ENCODE assay signal across 7 mouse cellular contexts in the genomic region with DNA sequence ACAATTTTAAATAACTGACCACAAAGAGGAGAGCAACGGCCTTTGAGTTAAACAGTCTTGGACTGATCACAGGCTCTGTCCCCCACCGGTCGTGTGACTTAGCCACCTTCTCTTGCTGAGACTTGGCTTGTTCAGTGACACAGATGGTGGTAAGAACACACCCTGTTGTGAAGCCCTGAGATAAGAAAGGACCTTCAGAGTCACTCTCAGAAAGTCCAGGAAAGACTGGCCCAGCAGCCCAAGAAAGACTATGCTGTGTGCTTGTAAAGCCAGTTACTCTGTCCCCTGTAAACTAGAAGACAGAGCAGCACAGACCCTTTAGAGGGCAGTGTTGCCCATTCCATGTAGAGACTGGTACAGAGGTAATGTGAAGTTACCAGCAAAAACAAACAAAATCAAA. TPM values are rescaled to one million over a fixed set of nuclear protein-coding genes. Genes with fewer than 3 reads are reported as not detected.
DNase-seq lines count a peak whose midpoint lies in the region; ATAC-seq and TF ChIP-seq lines count a peak whose summit lies in the region.

No protein-coding gene starts in this region.

- H3K36me3 ChIP-seq in lung, embryonic 14.5 days (ENCODE audit: insufficient read depth) = no peaks in the 10 kb centered on the region
- no peaks in the 10 kb centered on the region for H3K36me3 ChIP-seq in hindbrain, embryonic 10.5 days
- no peaks in the 10 kb centered on the region for H3K36me3 ChIP-seq in liver, embryonic 13.5 days
- H3K36me3 ChIP-seq in stomach, embryonic 15.5 days = no peaks in the 10 kb centered on the region

- no peak overlapping the region for H3K27ac ChIP-seq in lung, embryonic 14.5 days (ENCODE audit: low read depth)
- H3K27ac ChIP-seq in hindbrain, embryonic 10.5 days = no peak overlapping the region
- peak overlapping the region; percentile 98 for H3K27ac ChIP-seq in liver, embryonic 13.5 days
- no peak overlapping the region for H3K27ac ChIP-seq in stomach, embryonic 15.5 days

- WGBS in lung, embryonic 14.5 days = 51% methylated on average over 3 of the region's 3 CpGs
- 80% methylated on average over 3 of the region's 3 CpGs for WGBS in lung, adult 2 months
- 56% methylated on average over 3 of the region's 3 CpGs for WGBS in hindbrain, embryonic 10.5 days
- WGBS in liver, embryonic 13.5 days (ENCODE audit: insufficient replicate concordance) = 12% methylated on average over 3 of the region's 3 CpGs
- WGBS in stomach, embryonic 15.5 days = 57% methylated on average over 3 of the region's 3 CpGs

- H3K4me2 ChIP-seq in lung, embryonic 14.5 days = peak overlapping the region; percentile 84; the same call in 1 of the 2 replicates
- H3K4me2 ChIP-seq in liver, embryonic 13.5 days = peak overlapping the region; percentile 93
- H3K4me2 ChIP-seq in stomach, embryonic 15.5 days = no peak overlapping the region

- no peaks in the 10 kb centered on the region for H3K4me1 ChIP-seq in lung, embryonic 14.5 days (ENCODE audit: insufficient read depth)
- H3K4me1 ChIP-seq in lung, adult 2 months (ENCODE audit: control insufficient read depth, insufficient read depth, low read length) = peaks cover 6% of the 10 kb centered on the region; the same call in 1 of the 2 replicates
- H3K4me1 ChIP-seq in hindbrain, embryonic 10.5 days (replicated peaks) = peaks cover 40% of the 10 kb centered on the region
- H3K4me1 ChIP-seq in liver, embryonic 13.5 days (replicated peaks) = peaks cover 66% of the 10 kb centered on the region
- peaks cover 6% of the 10 kb centered on the region; the same call in 1 of the 2 replicates for H3K4me1 ChIP-seq in stomach, embryonic 15.5 days

- H3K27me3 ChIP-seq in lung, embryonic 14.5 days (ENCODE audit: insufficient read depth, low read length) = no peaks in the 10 kb centered on the region
- peaks cover 26% of the 10 kb centered on the region for H3K27me3 ChIP-seq in hindbrain, embryonic 10.5 days (ENCODE audit: insufficient read depth, poor library complexity, severe bottlenecking)
- H3K27me3 ChIP-seq in liver, embryonic 13.5 days = peaks cover 4% of the 10 kb centered on the region; the same call in 1 of the 2 replicates
- H3K27me3 ChIP-seq in stomach, embryonic 15.5 days (replicated peaks) = no peaks in the 10 kb centered on the region

- no peak for TF ChIP-seq POLR2A in lung, adult 2 months (IDR thresholded peaks at IDR 0.05; ENCODE audit: borderline replicate concordance, extremely low read depth, low read depth, low read length)

- 0 out of 2 replicates have a peak, but pooled peaks have one; percentile 13 for ATAC-seq in lung, embryonic 14.5 days (ENCODE audit: insufficient read depth)
- ATAC-seq in liver, embryonic 13.5 days (ENCODE audit: low read depth) = peak; percentile 94
- ATAC-seq in stomach, embryonic 15.5 days (ENCODE audit: insufficient read depth, low FRiP score, low read depth) = peak; percentile 83

- peak; percentile 55 for TF ChIP-seq CTCF in lung, embryonic 14.5 days (IDR thresholded peaks at IDR 0.05; ENCODE audit: low read depth)
- no peak for TF ChIP-seq CTCF in lung, adult 2 months (IDR thresholded peaks at IDR 0.05; ENCODE audit: insufficient read depth, low read length)

- no peaks in the 10 kb centered on the region for H3K9me3 ChIP-seq in lung, embryonic 14.5 days (ENCODE audit: low read depth, low read length)
- H3K9me3 ChIP-seq in hindbrain, embryonic 10.5 days = no peaks in the 10 kb centered on the region
- no peaks in the 10 kb centered on the region for H3K9me3 ChIP-seq in liver, embryonic 13.5 days (replicated peaks)
- no peaks in the 10 kb centered on the region for H3K9me3 ChIP-seq in stomach, embryonic 15.5 days

- DNase-seq in lung, embryonic 14.5 days = peak; percentile 68
- no peak for DNase-seq in lung, adult 2 months
- DNase-seq in c-Kit-negative CD71-positive TER-119-positive erythroid progenitor cells, embryonic 14.5 days (ENCODE audit: low read depth, low spot score) = peak; percentile 80
- peak; percentile 18 for DNase-seq in hindbrain, embryonic 10.5 days (ENCODE audit: low spot score)
- peak; percentile 76 for DNase-seq in liver, embryonic 13.5 days
- no peak for DNase-seq in left cerebral cortex, adult 18-20 months (ENCODE audit: low spot score in 2 of 2)

- H3K9ac ChIP-seq in lung, embryonic 14.5 days = no peak overlapping the region
- peak overlapping the region; percentile 90 for H3K9ac ChIP-seq in liver, embryonic 13.5 days
- H3K9ac ChIP-seq in stomach, embryonic 15.5 days = no peak overlapping the region

- no peak overlapping the region for H3K4me3 ChIP-seq in lung, embryonic 14.5 days (ENCODE audit: low read depth, low read length)
- H3K4me3 ChIP-seq in lung, adult 2 months (replicated peaks; ENCODE audit: extremely low read depth, low read depth, low read length) = no peak overlapping the region
- H3K4me3 ChIP-seq in hindbrain, embryonic 10.5 days = no peak overlapping the region; the same call in 1 of the 2 replicates
- peak overlapping the region; percentile 74 for H3K4me3 ChIP-seq in liver, embryonic 13.5 days (replicated peaks)
- no peak overlapping the region for H3K4me3 ChIP-seq in stomach, embryonic 15.5 days (replicated peaks)

RNA-seq across cellular contexts. Expression of a gene that starts 3.2 kb away (rescaled TPM):
- 0.43 and 0.83 TPM in 2 replicates for polyA plus RNA-seq in lung, embryonic 14.5 days (2014; fragmentation: Nextera tagmentation; extraction: Ambion mirVana)
- 1.2 and 1.7 TPM in 2 replicates for polyA plus RNA-seq in lung, adult 2 months (2012; rRNA removed)
- 2.7 and 2.9 TPM in 2 replicates for polyA plus RNA-seq in hindbrain, embryonic 10.5 days (2016; fragmentation: Nextera tagmentation; extraction: Ambion mirVana)
- polyA plus RNA-seq in liver, embryonic 13.5 days (2015; fragmentation: Nextera tagmentation; extraction: Ambion mirVana) = 2.1 and 2.2 TPM in 2 replicates
- 3.2 and 3.7 TPM in 2 replicates for polyA plus RNA-seq in stomach, embryonic 15.5 days (2015; fragmentation: Nextera tagmentation; extraction: Ambion mirVana)
- total RNA-seq in left cerebral cortex, adult 18-20 months (2021) = 1 to 10 TPM; 4.6 to 4.8 TPM

RNA-seq across cellular contexts. Expression of a gene that starts 26.7 kb away (rescaled TPM):
- polyA plus RNA-seq in lung, embryonic 14.5 days (2014; fragmentation: Nextera tagmentation; extraction: Ambion mirVana) = 119 and 120 TPM in 2 replicates
- 35.8 and 55.7 TPM in 2 replicates for polyA plus RNA-seq in lung, adult 2 months (2012; rRNA removed)
- 96.1 and 106 TPM in 2 replicates for polyA plus RNA-seq in hindbrain, embryonic 10.5 days (2016; fragmentation: Nextera tagmentation; extraction: Ambion mirVana)
- 75.7 and 82.8 TPM in 2 replicates for polyA plus RNA-seq in liver, embryonic 13.5 days (2015; fragmentation: Nextera tagmentation; extraction: Ambion mirVana)
- polyA plus RNA-seq in stomach, embryonic 15.5 days (2015; fragmentation: Nextera tagmentation; extraction: Ambion mirVana) = 98.2 and 99.2 TPM in 2 replicates
- total RNA-seq in left cerebral cortex, adult 18-20 months (2021) = 10 to 100 TPM; 58.3 to 59.1 TPM

Comparison
In these comparisons a context has a peak if more than half of its experiments do, and no peak if none do; other contexts are left out.
1. DNase-seq: peak in lung, embryonic 14.5 days (single experiment), c-Kit-negative CD71-positive TER-119-positive erythroid progenitor cells, embryonic 14.5 days (single experiment), hindbrain, embryonic 10.5 days (single experiment) and liver, embryonic 13.5 days (single experiment); none in lung, adult 2 months (single experiment) and left cerebral cortex, adult 18-20 months (0 of 2).
2. ATAC-seq: peak in every context shown above with its lines; median percentile 94 in liver, embryonic 13.5 days; 83 in stomach, embryonic 15.5 days; 13 in lung, embryonic 14.5 days.